ENCODE assay signal across 13 mouse cellular contexts in genomic region chr13:98117566-98118254, GRCm38 (mm10).
DNase-seq lines count a peak whose midpoint lies in the region; ATAC-seq and TF ChIP-seq lines count a peak whose summit lies in the region.
"Had no signal": no experiment of that assay in that cellular context is flagged by ENCODE, and none has a peak within 500 bp of the region (broad histone marks: within the 10 kb centered on the region; RNA-seq: fewer than 3 reads in every experiment).

No protein-coding gene starts in this region.

- no peak overlapping the region for H3K4me3 ChIP-seq in hindbrain, postnatal 0 days (ENCODE audit: low read length)
- H3K4me3 ChIP-seq in hindbrain, embryonic 14.5 days (replicated peaks; ENCODE audit: low read length): no peak overlapping the region
- no peak overlapping the region for H3K4me3 ChIP-seq in brown adipose tissue, adult 24 weeks (ENCODE audit: insufficient read depth, low read depth, low read length)
- no peak overlapping the region for H3K4me3 ChIP-seq in lung, embryonic 16.5 days (ENCODE audit: low read length)
- H3K4me3 ChIP-seq: limb, embryonic 15.5 days; midbrain, embryonic 13.5 days; neural tube, embryonic 12.5 days had no signal

- no peaks in the 10 kb centered on the region for H3K36me3 ChIP-seq in hindbrain, postnatal 0 days (ENCODE audit: insufficient read depth, low read length)
- H3K36me3 ChIP-seq in hindbrain, embryonic 14.5 days (replicated peaks; ENCODE audit: control insufficient read depth, insufficient read depth): no peaks in the 10 kb centered on the region
- H3K36me3 ChIP-seq in lung, embryonic 16.5 days (ENCODE audit: control insufficient read depth, insufficient read depth, low read length): no peaks in the 10 kb centered on the region
- H3K36me3 ChIP-seq: limb, embryonic 15.5 days; midbrain, embryonic 13.5 days; neural tube, embryonic 12.5 days had no signal

- H3K4me2 ChIP-seq in hindbrain, postnatal 0 days (ENCODE audit: low read depth, low read length): no peak overlapping the region
- H3K4me2 ChIP-seq in hindbrain, embryonic 14.5 days (replicated peaks): no peak overlapping the region
- H3K4me2 ChIP-seq in lung, embryonic 16.5 days (ENCODE audit: low read depth, low read length): peak overlapping the region; percentile 10; the same call in 1 of the 2 replicates
- H3K4me2 ChIP-seq: limb, embryonic 15.5 days; midbrain, embryonic 13.5 days; neural tube, embryonic 12.5 days had no signal

- H3K4me1 ChIP-seq in hindbrain, postnatal 0 days (ENCODE audit: insufficient read depth, low read length): no peaks in the 10 kb centered on the region
- H3K4me1 ChIP-seq in hindbrain, embryonic 14.5 days (replicated peaks; ENCODE audit: control insufficient read depth, insufficient read depth, low read length): no peaks in the 10 kb centered on the region
- H3K4me1 ChIP-seq in brown adipose tissue, adult 24 weeks (ENCODE audit: control insufficient read depth, insufficient read depth, insufficient read length, low read length): peaks cover 34% of the 10 kb centered on the region
- H3K4me1 ChIP-seq in lung, embryonic 16.5 days (replicated peaks; ENCODE audit: control insufficient read depth, insufficient read depth, low read length): peaks cover 43% of the 10 kb centered on the region
- H3K4me1 ChIP-seq: limb, embryonic 15.5 days; neural tube, embryonic 12.5 days had no signal

- no peak for ATAC-seq in hindbrain, postnatal 0 days
- no peak for ATAC-seq in hindbrain, embryonic 14.5 days (ENCODE audit: low FRiP score)
- peak; percentile 76 for ATAC-seq in lung, embryonic 16.5 days (ENCODE audit: low read depth)
- ATAC-seq: activated CD4-positive, CD25-positive, alpha-beta regulatory T cell, adult 4 months; midbrain, embryonic 13.5 days had no signal

- 0 out of 2 replicates have a peak overlapping the region, but pooled peaks have one; percentile 2 for H3K27ac ChIP-seq in hindbrain, postnatal 0 days
- no peak overlapping the region for H3K27ac ChIP-seq in hindbrain, embryonic 14.5 days
- H3K27ac ChIP-seq in brown adipose tissue, adult 24 weeks (replicated peaks; ENCODE audit: low read depth, low read length): peak overlapping the region; percentile 67
- H3K27ac ChIP-seq in lung, embryonic 16.5 days (ENCODE audit: low read length): peak overlapping the region; percentile 84
- H3K27ac ChIP-seq: limb, embryonic 15.5 days; midbrain, embryonic 13.5 days; neural tube, embryonic 12.5 days had no signal

- H3K27me3 ChIP-seq in hindbrain, postnatal 0 days (ENCODE audit: insufficient read depth, low read length): no peaks in the 10 kb centered on the region
- no peaks in the 10 kb centered on the region for H3K27me3 ChIP-seq in hindbrain, embryonic 14.5 days (ENCODE audit: control insufficient read depth, insufficient read depth, low read length)
- no peaks in the 10 kb centered on the region for H3K27me3 ChIP-seq in lung, embryonic 16.5 days (ENCODE audit: control insufficient read depth, insufficient read depth, low read depth, low read length)
- H3K27me3 ChIP-seq: limb, embryonic 15.5 days; midbrain, embryonic 13.5 days; neural tube, embryonic 12.5 days had no signal

- H3K9me3 ChIP-seq in hindbrain, postnatal 0 days (ENCODE audit: low read length): no peaks in the 10 kb centered on the region
- H3K9me3 ChIP-seq in hindbrain, embryonic 14.5 days (ENCODE audit: control insufficient read depth, low read length): no peaks in the 10 kb centered on the region
- H3K9me3 ChIP-seq in lung, embryonic 16.5 days (ENCODE audit: control insufficient read depth, low read length): no peaks in the 10 kb centered on the region
- H3K9me3 ChIP-seq: limb, embryonic 15.5 days; midbrain, embryonic 13.5 days; neural tube, embryonic 12.5 days had no signal

- no peak overlapping the region for H3K9ac ChIP-seq in hindbrain, postnatal 0 days (replicated peaks; ENCODE audit: low read length)
- H3K9ac ChIP-seq in hindbrain, embryonic 14.5 days: no peak overlapping the region
- no peak overlapping the region for H3K9ac ChIP-seq in lung, embryonic 16.5 days (ENCODE audit: low read length)
- H3K9ac ChIP-seq: limb, embryonic 15.5 days; midbrain, embryonic 13.5 days; neural tube, embryonic 12.5 days had no signal

- TF ChIP-seq CTCF in hindbrain, postnatal 0 days (IDR thresholded peaks at IDR 0.05; ENCODE audit: low read depth): no peak

- DNase-seq in hindbrain, postnatal 0 days (ENCODE audit: low spot score): no peak
- DNase-seq in hindbrain, embryonic 14.5 days (ENCODE audit: low spot score): no peak
- DNase-seq in NIH3T3 (ENCODE audit: low read depth): peak; percentile 39
- no peak for DNase-seq in left cerebral cortex, adult 9 months (ENCODE audit: low spot score in 2 of 2)
- no peak for DNase-seq in frontal cortex, postnatal 14 days (ENCODE audit: low spot score in 2 of 2)
- DNase-seq: right cerebral cortex, postnatal 25 days; thymus, postnatal 14 days had no signal

- WGBS in hindbrain, postnatal 0 days: 71% methylated on average over 7 of the region's 7 CpGs
- WGBS in hindbrain, embryonic 14.5 days: 84% methylated on average over 7 of the region's 7 CpGs
- 51% methylated on average over 7 of the region's 7 CpGs for WGBS in lung, embryonic 16.5 days
